Mouse (Mus musculus): ENCODE results near the gene Zfp62. TPM values are rescaled to one million over a fixed set of nuclear protein-coding genes. Genes with fewer than 3 reads are reported as not detected.
A peak's percentile ranks its signal among the peaks of the same experiment; 100 is the strongest.

Gene Zfp62
- polyA plus RNA-seq, 1 experiment: 29.3 TPM

DNA sequence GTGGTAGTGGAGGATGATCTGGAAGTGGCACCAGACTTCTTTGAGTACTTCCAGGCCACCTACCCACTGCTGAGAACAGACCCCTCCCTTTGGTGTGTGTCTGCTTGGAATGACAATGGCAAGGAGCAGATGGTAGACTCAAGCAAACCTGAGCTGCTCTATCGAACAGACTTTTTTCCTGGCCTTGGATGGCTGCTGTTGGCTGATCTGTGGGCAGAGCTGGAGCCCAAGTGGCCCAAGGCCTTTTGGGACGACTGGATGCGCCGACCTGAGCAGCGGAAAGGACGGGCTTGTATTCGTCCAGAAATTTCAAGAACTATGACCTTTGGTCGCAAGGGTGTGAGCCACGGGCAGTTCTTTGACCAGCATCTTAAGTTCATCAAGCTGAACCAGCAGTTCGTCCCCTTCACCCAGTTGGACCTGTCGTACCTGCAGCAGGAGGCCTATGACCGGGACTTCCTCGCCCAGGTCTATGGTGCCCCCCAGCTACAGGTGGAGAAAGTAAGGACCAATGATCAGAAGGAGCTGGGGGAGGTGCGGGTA lies 58.3 kb downstream of the Zfp62 start:
- Histone ChIP-seq H3K36me3 (ENCODE audit: control insufficient read depth, insufficient read depth, low read length, poor library complexity, severe bottlenecking) (no peaks in the 10 kb centered on the region), H3K4me3 (ENCODE audit: low read depth, low read length) (peak overlapping the region; percentile 13), H3K9me3 (replicated peaks; ENCODE audit: control insufficient read depth, insufficient read depth, low read length, poor library complexity, severe bottlenecking) (no peaks in the 10 kb centered on the region), H3K4me1 (ENCODE audit: control insufficient read depth, insufficient read depth, low read length) (no peaks in the 10 kb centered on the region), H3K9ac (ENCODE audit: low read depth, poor library complexity, severe bottlenecking) (no peak overlapping the region), H3K27ac (ENCODE audit: insufficient read depth, low read length) (no peak overlapping the region), H3K27me3 (ENCODE audit: control insufficient read depth, insufficient read depth, low read length, poor library complexity, severe bottlenecking) (no peaks in the 10 kb centered on the region)
- no peak for TF ChIP-seq CTCF (IDR thresholded peaks at IDR 0.05; ENCODE audit: low read depth, low read length)
- no peak for TF ChIP-seq POLR2A (IDR thresholded peaks at IDR 0.05; ENCODE audit: insufficient read depth, low read length)
- no peak for TF ChIP-seq EP300 (IDR thresholded peaks at IDR 0.05; ENCODE audit: insufficient read depth, low read depth, low read length)

DNA sequence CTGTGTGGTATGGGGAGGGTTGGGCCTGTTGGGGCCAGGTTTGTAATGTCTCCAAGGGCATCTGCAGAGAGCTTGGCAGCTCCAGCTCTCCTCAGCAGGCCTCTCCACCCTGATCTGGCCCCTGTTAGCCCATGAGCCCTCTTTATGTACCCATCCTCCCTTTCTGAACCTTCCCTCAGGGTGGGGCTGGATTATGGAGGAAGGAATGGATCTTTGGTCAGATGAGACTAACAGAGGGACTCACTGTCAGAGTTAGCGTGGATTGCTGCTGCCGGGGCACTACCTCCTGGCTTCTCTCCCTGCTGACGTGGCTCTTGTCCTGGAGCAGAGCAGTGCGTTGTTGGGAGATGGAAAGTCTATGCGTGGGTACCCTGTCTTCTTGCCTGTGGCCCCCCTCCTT lies 59.2 kb downstream of the Zfp62 start:
- Histone ChIP-seq H3K27ac (ENCODE audit: insufficient read depth, low read length) (no peak overlapping the region), H3K9ac (ENCODE audit: low read depth, poor library complexity, severe bottlenecking) (no peak overlapping the region), H3K27me3 (ENCODE audit: control insufficient read depth, insufficient read depth, low read length, poor library complexity, severe bottlenecking) (no peaks in the 10 kb centered on the region), H3K4me3 (ENCODE audit: low read depth, low read length) (no peak overlapping the region), H3K4me1 (ENCODE audit: control insufficient read depth, insufficient read depth, low read length) (no peaks in the 10 kb centered on the region), H3K36me3 (ENCODE audit: control insufficient read depth, insufficient read depth, low read length, poor library complexity, severe bottlenecking) (no peaks in the 10 kb centered on the region), H3K9me3 (replicated peaks; ENCODE audit: control insufficient read depth, insufficient read depth, low read length, poor library complexity, severe bottlenecking) (no peaks in the 10 kb centered on the region)
- TF ChIP-seq CTCF (IDR thresholded peaks at IDR 0.05; ENCODE audit: low read depth, low read length) (no peak), POLR2A (IDR thresholded peaks at IDR 0.05; ENCODE audit: insufficient read depth, low read length) (no peak), EP300 (IDR thresholded peaks at IDR 0.05; ENCODE audit: insufficient read depth, low read depth, low read length) (no peak)

DNA sequence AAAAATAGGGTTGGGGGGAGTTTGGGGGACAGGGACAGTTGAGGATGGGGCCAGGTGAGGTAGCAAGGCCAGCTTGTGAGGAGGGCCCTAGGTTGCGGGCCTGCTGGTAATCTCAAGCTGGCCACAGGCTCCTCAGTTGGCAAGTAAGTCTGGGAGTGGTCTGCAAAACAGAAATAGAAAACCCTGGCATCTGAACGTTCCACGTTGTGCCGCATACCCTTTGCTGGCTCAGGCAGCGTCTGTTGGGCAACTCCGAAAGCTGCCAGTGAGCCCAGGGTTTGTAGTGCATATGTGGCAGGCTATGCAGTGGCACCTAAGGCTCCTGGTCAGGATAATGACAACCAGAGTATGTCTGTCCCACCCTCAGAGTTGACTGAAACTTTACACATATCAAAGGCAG lies 60.1 kb downstream of the Zfp62 start:
- Histone ChIP-seq H3K27ac (ENCODE audit: insufficient read depth, low read length) (no peak overlapping the region), H3K36me3 (ENCODE audit: control insufficient read depth, insufficient read depth, low read length, poor library complexity, severe bottlenecking) (no peaks in the 10 kb centered on the region)
- TF ChIP-seq EP300 (IDR thresholded peaks at IDR 0.05; ENCODE audit: insufficient read depth, low read depth, low read length) (no peak), POLR2A (IDR thresholded peaks at IDR 0.05; ENCODE audit: insufficient read depth, low read length) (no peak), CTCF (IDR thresholded peaks at IDR 0.05; ENCODE audit: low read depth, low read length) (no peak)

DNA sequence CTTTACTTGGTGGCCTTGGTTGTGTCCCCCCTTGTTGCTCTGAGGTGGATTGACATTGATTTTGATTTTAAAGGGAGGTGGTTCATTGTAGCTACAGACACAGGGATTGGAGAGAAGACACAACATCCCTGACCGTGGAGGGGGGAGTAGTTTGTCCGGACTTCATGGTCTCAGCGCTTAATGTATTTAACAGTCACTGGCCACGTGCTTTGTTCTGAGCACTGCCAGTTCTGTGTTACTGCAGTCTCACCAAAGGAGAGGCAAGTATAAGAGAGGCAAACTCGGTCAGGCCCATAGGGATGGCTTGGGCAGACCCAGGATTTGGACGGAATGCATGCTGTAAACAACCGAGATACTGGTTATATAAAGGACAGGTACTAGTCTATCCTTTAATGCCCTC lies 61.0 kb downstream of the Zfp62 start:
- Histone ChIP-seq H3K36me3 (ENCODE audit: control insufficient read depth, insufficient read depth, low read length, poor library complexity, severe bottlenecking) (no peaks in the 10 kb centered on the region), H3K9me3 (replicated peaks; ENCODE audit: control insufficient read depth, insufficient read depth, low read length, poor library complexity, severe bottlenecking) (no peaks in the 10 kb centered on the region), H3K4me1 (ENCODE audit: control insufficient read depth, insufficient read depth, low read length) (no peaks in the 10 kb centered on the region), H3K27ac (ENCODE audit: insufficient read depth, low read length) (no peak overlapping the region), H3K4me3 (ENCODE audit: low read depth, low read length) (no peak overlapping the region), H3K9ac (ENCODE audit: low read depth, poor library complexity, severe bottlenecking) (no peak overlapping the region), H3K27me3 (ENCODE audit: control insufficient read depth, insufficient read depth, low read length, poor library complexity, severe bottlenecking) (no peaks in the 10 kb centered on the region)
- TF ChIP-seq CTCF (IDR thresholded peaks at IDR 0.05; ENCODE audit: low read depth, low read length) (no peak), POLR2A (IDR thresholded peaks at IDR 0.05; ENCODE audit: insufficient read depth, low read length) (no peak), EP300 (IDR thresholded peaks at IDR 0.05; ENCODE audit: insufficient read depth, low read depth, low read length) (no peak)

More for the DNA sequence above, 60.1 kb downstream of the Zfp62 start:
- Histone ChIP-seq H3K9ac (ENCODE audit: low read depth, poor library complexity, severe bottlenecking) (no peak overlapping the region), H3K4me3 (ENCODE audit: low read depth, low read length) (no peak overlapping the region), H3K27me3 (ENCODE audit: control insufficient read depth, insufficient read depth, low read length, poor library complexity, severe bottlenecking) (no peaks in the 10 kb centered on the region), H3K4me1 (ENCODE audit: control insufficient read depth, insufficient read depth, low read length) (no peaks in the 10 kb centered on the region), H3K9me3 (replicated peaks; ENCODE audit: control insufficient read depth, insufficient read depth, low read length, poor library complexity, severe bottlenecking) (no peaks in the 10 kb centered on the region)

DNA sequence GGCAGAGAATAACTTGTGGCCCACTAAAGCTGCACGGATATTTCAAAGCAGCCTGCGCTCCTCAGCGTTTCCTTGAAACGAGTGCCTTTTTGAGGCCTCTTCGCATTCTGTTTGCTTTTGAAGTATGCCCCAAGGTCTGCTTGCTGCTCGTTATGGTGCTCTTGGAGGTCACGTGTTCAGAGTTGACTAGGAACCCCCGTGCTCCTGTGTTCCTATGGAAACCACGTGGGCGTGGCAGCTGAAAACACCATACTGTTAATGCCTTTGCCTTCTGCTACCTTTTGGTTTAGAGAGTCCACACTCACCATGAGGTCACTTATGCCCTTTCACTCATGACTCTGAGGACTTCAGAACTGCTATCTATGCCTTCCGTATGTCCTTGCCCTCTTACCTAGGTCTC lies 61.5 kb downstream of the Zfp62 start:
- no peaks in the 10 kb centered on the region for H3K27me3 ChIP-seq (ENCODE audit: control insufficient read depth, insufficient read depth, low read length, poor library complexity, severe bottlenecking)
- H3K27ac ChIP-seq (ENCODE audit: insufficient read depth, low read length): no peak overlapping the region
- H3K4me3 ChIP-seq (ENCODE audit: low read depth, low read length): no peak overlapping the region
- no peak overlapping the region for H3K9ac ChIP-seq (ENCODE audit: low read depth, poor library complexity, severe bottlenecking)
- no peaks in the 10 kb centered on the region for H3K36me3 ChIP-seq (ENCODE audit: control insufficient read depth, insufficient read depth, low read length, poor library complexity, severe bottlenecking)
- no peaks in the 10 kb centered on the region for H3K4me1 ChIP-seq (ENCODE audit: control insufficient read depth, insufficient read depth, low read length)
- no peak for TF ChIP-seq EP300 (IDR thresholded peaks at IDR 0.05; ENCODE audit: insufficient read depth, low read depth, low read length)
- TF ChIP-seq POLR2A (IDR thresholded peaks at IDR 0.05; ENCODE audit: insufficient read depth, low read length): no peak
- no peak for TF ChIP-seq CTCF (IDR thresholded peaks at IDR 0.05; ENCODE audit: low read depth, low read length)
- H3K9me3 ChIP-seq (replicated peaks; ENCODE audit: control insufficient read depth, insufficient read depth, low read length, poor library complexity, severe bottlenecking): no peaks in the 10 kb centered on the region

DNA sequence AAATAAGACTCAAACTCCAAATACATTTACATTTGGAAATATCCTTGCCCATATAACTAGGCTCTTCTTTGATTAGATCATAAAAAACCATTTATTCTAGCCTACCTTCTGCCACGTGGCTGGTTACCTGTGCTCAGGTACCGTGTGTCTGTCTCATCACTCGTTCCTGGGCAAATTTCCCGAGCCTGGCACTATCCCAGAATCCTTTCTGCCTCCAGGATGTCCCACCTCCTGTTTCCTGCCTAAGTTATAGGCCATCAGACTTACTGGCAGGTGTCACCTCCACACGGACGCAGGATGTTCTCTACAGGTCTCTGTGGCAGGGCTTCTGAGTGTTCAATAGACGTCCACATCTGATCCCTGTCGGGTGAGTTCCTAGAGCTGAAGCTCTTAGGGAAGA lies 62.0 kb downstream of the Zfp62 start:
- Histone ChIP-seq H3K4me3 (ENCODE audit: low read depth, low read length) (no peak overlapping the region), H3K9me3 (replicated peaks; ENCODE audit: control insufficient read depth, insufficient read depth, low read length, poor library complexity, severe bottlenecking) (no peaks in the 10 kb centered on the region), H3K9ac (ENCODE audit: low read depth, poor library complexity, severe bottlenecking) (no peak overlapping the region), H3K36me3 (ENCODE audit: control insufficient read depth, insufficient read depth, low read length, poor library complexity, severe bottlenecking) (no peaks in the 10 kb centered on the region), H3K27me3 (ENCODE audit: control insufficient read depth, insufficient read depth, low read length, poor library complexity, severe bottlenecking) (no peaks in the 10 kb centered on the region), H3K27ac (ENCODE audit: insufficient read depth, low read length) (no peak overlapping the region), H3K4me1 (ENCODE audit: control insufficient read depth, insufficient read depth, low read length) (no peaks in the 10 kb centered on the region)
- no peak for TF ChIP-seq POLR2A (IDR thresholded peaks at IDR 0.05; ENCODE audit: insufficient read depth, low read length)
